Mouse (Mus musculus) stomach, embryonic 14.5 days (tissue): ENCODE measurements around the gene Gm45837. TPM values are rescaled to one million over a fixed set of nuclear protein-coding genes. Genes with fewer than 3 reads are reported as not detected.

ENCODE experiments used
- ATAC-seq: fragments of 200-750 bp; cut with Nextera tagmentation; 2 replicates; pipeline ENCODE4 v1.8.0; 2017; ENCODE audit warnings: low read depth, moderate TSS enrichment; ENCODE audit not compliant: insufficient number of reproducible peaks, insufficient read depth, low FRiP score
- H3K27ac ChIP-seq: fragments of 300-500 bp; sonication (generic); 2 replicates; pipeline ENCODE4 v1.5.1; 2014; ENCODE audit warnings: mild to moderate bottlenecking, low read length, moderate library complexity, mixed read lengths
- H3K27me3 ChIP-seq: fragments of 300-500 bp; sonication (generic); 2 replicates; pipeline ENCODE4 v1.6.1; 2014; ENCODE audit warnings: low read length, control low read depth, mixed read lengths; ENCODE audit not compliant: control insufficient read depth, insufficient read depth
- H3K36me3 ChIP-seq: fragments of 300-500 bp; sonication (generic); 2 replicates; pipeline ENCODE4 v1.6.1; 2014; ENCODE audit warnings: mild to moderate bottlenecking, control low read depth, low read length, moderate library complexity, mixed read lengths; ENCODE audit not compliant: control insufficient read depth, insufficient read depth
- H3K4me1 ChIP-seq: fragments of 300-500 bp; sonication (generic); 2 replicates; pipeline ENCODE4 v1.6.1; 2014; ENCODE audit warnings: low read length, control low read depth, mixed read lengths; ENCODE audit not compliant: control insufficient read depth, insufficient read depth
- H3K4me2 ChIP-seq: fragments of 300-500 bp; sonication (generic); replicated peaks from 2 replicates; pipeline ENCODE4 v1.6.1; 2014; ENCODE audit warnings: low read depth, low read length, control low read depth
- H3K4me3 ChIP-seq: fragments of 300-500 bp; sonication (generic); 2 replicates; pipeline ENCODE4 v1.5.1; 2014; ENCODE audit warnings: low read depth, low read length, control low read depth
- H3K9ac ChIP-seq: fragments of 300-500 bp; sonication (generic); replicated peaks from 2 replicates; pipeline ENCODE4 v1.6.1; 2014; ENCODE audit warnings: low read depth, mild to moderate bottlenecking, control low read depth, low read length, moderate library complexity, mixed read lengths
- H3K9me3 ChIP-seq: fragments of 300-500 bp; sonication (generic); 2 replicates; pipeline ENCODE4 v1.6.1; 2016; ENCODE audit warnings: low read depth, low read length, control low read depth; ENCODE audit not compliant: control insufficient read depth
- WGBS: fragments of 180-500 bp; shearing (Covaris S2); extraction: QIAGEN DNeasy Blood & Tissue Kit; methylation state at CpG from one replicate; pipeline ENCODE4 v1.1.7; 2014; 5-methylcytosine and 5-hydroxymethylcytosine counted together
- polyA plus RNA-seq: library from polyadenylated mRNA; unstranded; fragments of >200 nt; fragmentation: Nextera tagmentation; extraction: Ambion mirVana; gene quantifications from 2 replicates; pipeline ENCODE4 v1.2.1, GENCODE M21; 2014

The Gm45837 gene
- polyA plus RNA-seq, 1 experiment from 2014 or later: 8.0 TPM

GRCm38 (mm10) chr7:101465850-101466580 lies 55.3 kb downstream of the Gm45837 start:
- no peak for ATAC-seq
- Histone ChIP-seq H3K27ac (no peak overlapping the region; the same call in 1 of the 2 replicates), H3K4me2 (no peak overlapping the region), H3K36me3 (no peaks in the 10 kb centered on the region), H3K4me3 (no peak overlapping the region), H3K9me3 (no peaks in the 10 kb centered on the region), H3K27me3 (no peaks in the 10 kb centered on the region), H3K9ac (no peak overlapping the region), H3K4me1 (peaks cover 16% of the 10 kb centered on the region; the same call in 1 of the 2 replicates)
- WGBS: 74% methylated on average over 8 of the region's 8 CpGs

DNA sequence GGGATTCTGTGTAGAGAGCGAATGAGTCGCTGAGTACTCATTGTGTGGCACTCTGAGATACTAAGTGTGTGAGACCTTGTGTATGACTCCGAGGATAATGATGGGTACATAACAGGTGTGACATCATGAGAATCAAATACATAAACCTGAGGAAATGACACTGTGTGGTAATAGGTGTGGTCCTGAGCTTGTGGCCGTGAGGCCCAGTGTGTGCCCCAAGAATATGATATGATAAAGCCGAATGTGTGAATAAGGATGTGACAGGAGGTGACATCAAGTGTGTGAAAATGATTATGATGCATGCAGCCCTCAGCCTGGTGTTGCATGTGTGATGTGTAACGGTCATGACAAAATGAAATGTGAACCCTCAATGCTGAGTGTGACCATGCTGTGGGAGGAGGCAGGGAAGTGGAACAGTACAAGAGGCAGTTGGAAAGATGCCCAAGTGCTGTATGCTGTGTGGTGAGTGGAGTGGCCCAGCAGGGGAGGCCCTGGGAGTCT lies 55.9 kb downstream of the Gm45837 start:
- no peak for ATAC-seq
- WGBS: 86% methylated on average over 6 of the region's 6 CpGs
- Histone ChIP-seq H3K4me2 (no peak overlapping the region), H3K9ac (no peak overlapping the region), H3K27ac (no peak overlapping the region), H3K4me1 (peaks cover 16% of the 10 kb centered on the region; the same call in 1 of the 2 replicates), H3K36me3 (no peaks in the 10 kb centered on the region), H3K27me3 (no peaks in the 10 kb centered on the region), H3K4me3 (no peak overlapping the region), H3K9me3 (no peaks in the 10 kb centered on the region)

DNA sequence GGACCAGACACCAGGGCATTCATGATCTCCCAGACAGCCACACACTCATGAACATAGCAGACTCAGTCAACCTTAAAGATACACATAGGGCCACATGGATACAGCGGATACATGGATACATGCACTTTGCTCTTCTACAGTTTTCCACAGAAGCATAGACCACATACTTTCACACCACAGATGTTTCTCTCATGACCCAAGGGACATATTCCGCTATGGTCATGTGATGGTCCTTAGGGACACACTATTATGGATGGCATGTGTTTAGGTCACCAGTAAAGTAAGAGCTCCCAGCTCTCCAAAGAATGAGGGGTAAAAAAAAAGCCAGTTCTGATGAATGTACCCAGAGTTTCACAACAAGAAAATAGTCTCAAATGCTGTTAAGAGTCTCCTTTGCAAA lies 60.7 kb downstream of the Gm45837 start:
- Histone ChIP-seq H3K27ac (no peak overlapping the region), H3K27me3 (no peaks in the 10 kb centered on the region), H3K9me3 (no peaks in the 10 kb centered on the region), H3K4me1 (no peaks in the 10 kb centered on the region), H3K9ac (no peak overlapping the region), H3K4me2 (no peak overlapping the region), H3K4me3 (no peak overlapping the region), H3K36me3 (no peaks in the 10 kb centered on the region)
- no peak for ATAC-seq
- 90% methylated on average over 2 of the region's 2 CpGs for WGBS

DNA sequence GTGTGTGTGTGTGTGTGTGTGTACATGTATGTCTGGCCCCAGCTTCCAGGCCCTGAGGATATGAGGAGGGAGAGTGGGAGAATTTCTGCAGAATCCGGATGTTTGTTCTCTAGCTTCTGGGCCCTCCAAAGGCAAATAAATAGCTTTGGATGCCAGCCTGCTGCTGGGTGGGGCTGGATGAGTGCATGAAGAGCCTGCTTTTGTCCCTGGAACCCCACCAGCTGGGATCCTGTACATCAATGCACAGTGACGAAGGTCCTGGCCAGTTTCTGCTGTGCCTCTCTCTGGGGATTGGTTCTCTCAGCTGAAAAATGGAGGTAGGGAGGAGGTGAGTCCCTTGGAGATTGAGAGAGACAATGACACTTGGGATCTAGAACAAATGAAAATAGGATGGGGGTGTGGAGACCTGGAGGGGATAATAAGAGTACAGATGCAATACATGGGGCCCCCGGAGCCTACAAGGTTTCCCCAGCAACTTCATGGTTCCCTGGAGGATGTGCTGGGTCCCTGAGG lies 61.3 kb downstream of the Gm45837 start:
- H3K27ac ChIP-seq: no peak overlapping the region
- H3K27me3 ChIP-seq: no peaks in the 10 kb centered on the region
- H3K4me1 ChIP-seq: no peaks in the 10 kb centered on the region
- ATAC-seq: no peak
- no peak overlapping the region for H3K4me2 ChIP-seq
- no peaks in the 10 kb centered on the region for H3K9me3 ChIP-seq
- no peak overlapping the region for H3K4me3 ChIP-seq
- 72% methylated on average over 3 of the region's 3 CpGs for WGBS
- H3K9ac ChIP-seq: no peak overlapping the region
- H3K36me3 ChIP-seq: no peaks in the 10 kb centered on the region

GRCm38 (mm10) chr7:101472598-101473558 lies 62.2 kb downstream of the Gm45837 start:
- Histone ChIP-seq H3K4me2 (no peak overlapping the region), H3K36me3 (no peaks in the 10 kb centered on the region), H3K9me3 (no peaks in the 10 kb centered on the region), H3K27ac (no peak overlapping the region), H3K9ac (no peak overlapping the region), H3K4me3 (no peak overlapping the region), H3K4me1 (no peaks in the 10 kb centered on the region), H3K27me3 (no peaks in the 10 kb centered on the region)
- 54% methylated on average over 10 of the region's 10 CpGs for WGBS
- no peak for ATAC-seq

DNA sequence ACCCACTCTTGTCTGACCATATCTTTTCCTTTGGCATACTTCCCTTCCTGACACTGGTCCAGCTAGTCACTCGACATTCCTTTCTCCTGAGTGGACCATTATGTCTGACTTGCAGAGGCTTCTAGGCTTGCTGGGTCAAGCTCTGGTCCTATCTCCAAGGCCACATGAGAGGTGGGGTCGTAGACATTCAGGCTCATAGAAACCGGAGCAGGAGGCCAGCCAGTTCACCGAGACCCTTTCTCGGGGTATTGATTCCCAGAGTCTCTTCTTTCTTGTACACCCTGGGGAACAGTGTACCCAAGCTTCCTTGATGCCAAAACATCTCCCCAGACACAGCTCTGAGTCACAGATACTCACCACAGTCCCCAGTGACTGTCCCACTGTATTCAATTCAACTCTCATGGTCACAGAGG lies 63.7 kb downstream of the Gm45837 start:
- no peak overlapping the region for H3K4me2 ChIP-seq
- H3K4me1 ChIP-seq: no peaks in the 10 kb centered on the region
- WGBS: 82% methylated on average over 5 of the region's 5 CpGs
- no peak overlapping the region for H3K27ac ChIP-seq
- H3K4me3 ChIP-seq: no peak overlapping the region
- H3K9me3 ChIP-seq: no peaks in the 10 kb centered on the region
- H3K27me3 ChIP-seq: no peaks in the 10 kb centered on the region
- no peaks in the 10 kb centered on the region for H3K36me3 ChIP-seq
- no peak for ATAC-seq
- H3K9ac ChIP-seq: no peak overlapping the region

- Histone ChIP-seq H3K4me3 (no peak overlapping the region), H3K9me3 (no peaks in the 10 kb centered on the region), H3K4me2 (no peak overlapping the region), H3K27ac (no peak overlapping the region), H3K4me1 (no peaks in the 10 kb centered on the region), H3K27me3 (no peaks in the 10 kb centered on the region), H3K36me3 (no peaks in the 10 kb centered on the region), H3K9ac (no peak overlapping the region)
- 67% methylated on average over 3 of the region's 3 CpGs for WGBS
- no peak for ATAC-seq
These were observed 65.3 kb downstream of the Gm45837 start for GRCm38 (mm10) chr7:101476028-101476427.

GRCm38 (mm10) chr7:101476493-101476892 lies 65.8 kb downstream of the Gm45837 start:
- Histone ChIP-seq H3K36me3 (no peaks in the 10 kb centered on the region), H3K4me3 (no peak overlapping the region), H3K27ac (no peak overlapping the region), H3K27me3 (no peaks in the 10 kb centered on the region), H3K9me3 (no peaks in the 10 kb centered on the region), H3K9ac (no peak overlapping the region), H3K4me1 (no peaks in the 10 kb centered on the region), H3K4me2 (no peak overlapping the region)
- no peak for ATAC-seq
- 64% methylated on average over 4 of the region's 4 CpGs for WGBS
